Mouse (Mus musculus) bone marrow, adult 2 months (tissue): Measurements from ENCODE around the gene Csrnp2.

ENCODE experiments used
- CTCF ChIP-seq: fragments of 200-500 bp; IDR thresholded peaks from 2 replicates; pipeline ENCODE4 v1.5.1; 2011; ENCODE audit warnings: low read length, control low read depth; ENCODE audit not compliant: control insufficient read depth, insufficient read depth
- POLR2A ChIP-seq: fragments of 200-500 bp; IDR thresholded peaks from 2 replicates; pipeline ENCODE4 v1.6.1; 2011; ENCODE audit warnings: low read depth, mild to moderate bottlenecking, control low read depth, low read length, borderline replicate concordance; ENCODE audit not compliant: control insufficient read depth

DNA sequence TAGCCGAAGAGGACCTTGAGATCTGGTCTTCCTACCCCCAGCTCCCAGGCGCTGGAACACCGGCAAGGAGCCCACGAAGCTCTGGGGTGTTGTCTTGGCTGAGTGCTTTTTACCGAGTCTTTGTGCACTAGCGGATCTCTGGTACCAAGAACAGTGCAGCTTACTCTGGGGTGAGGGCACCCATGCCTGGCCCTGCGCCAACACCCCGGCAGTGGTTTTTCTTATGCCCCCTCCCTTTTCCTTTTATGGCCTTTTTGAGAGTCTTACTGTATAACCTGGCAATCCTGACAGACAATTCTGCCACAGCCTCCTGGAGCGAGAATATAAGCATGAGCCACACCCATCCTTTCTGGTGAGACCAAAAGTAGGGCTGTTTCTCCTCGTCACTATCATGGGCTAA lies 16.9 kb downstream of the Csrnp2 start:
- TF ChIP-seq CTCF (no peak), POLR2A (no peak)
